Mouse (Mus musculus) macrophage (primary cell): Measurements from ENCODE around the gene Nudcd2. TPM values are rescaled to one million over a fixed set of nuclear protein-coding genes. Genes with fewer than 3 reads are reported as not detected.

ENCODE experiments used
- H3K27ac ChIP-seq: fragments of 350-480 bp; formaldehyde crosslinking; 2 replicates; pipeline ENCODE4 v1.9.0; 2021
- H3K36me3 ChIP-seq: fragments of 350-480 bp; formaldehyde crosslinking; 2 replicates; pipeline ENCODE4 v1.9.0; 2021; ENCODE audit errors: inconsistent target
- H3K4me3 ChIP-seq: fragments of 350-480 bp; formaldehyde crosslinking; 2 replicates; pipeline ENCODE4 v1.9.0; 2021; ENCODE audit errors: inconsistent target
- H3K79me2 ChIP-seq: fragments of 350-480 bp; formaldehyde crosslinking; 2 replicates; pipeline ENCODE4 v1.9.0; 2021; ENCODE audit errors: inconsistent target
- WGBS: methylation state at CpG from one replicate; pipeline ENCODE4 v1.1.7; 2026; ENCODE audit warnings: inconsistent platforms; ENCODE audit not compliant: missing documents; 5-methylcytosine and 5-hydroxymethylcytosine counted together
- polyA plus RNA-seq: library from polyadenylated mRNA; stranded (reverse); fragments of 250-400 nt; gene quantifications from 3 replicates; pipeline ENCODE4 v1.2.4, GENCODE M21; 2018; ENCODE audit warnings: inconsistent platforms

Gene Nudcd2
- polyA plus RNA-seq, 1 experiment from 2014 or later = 53.0 TPM

DNA sequence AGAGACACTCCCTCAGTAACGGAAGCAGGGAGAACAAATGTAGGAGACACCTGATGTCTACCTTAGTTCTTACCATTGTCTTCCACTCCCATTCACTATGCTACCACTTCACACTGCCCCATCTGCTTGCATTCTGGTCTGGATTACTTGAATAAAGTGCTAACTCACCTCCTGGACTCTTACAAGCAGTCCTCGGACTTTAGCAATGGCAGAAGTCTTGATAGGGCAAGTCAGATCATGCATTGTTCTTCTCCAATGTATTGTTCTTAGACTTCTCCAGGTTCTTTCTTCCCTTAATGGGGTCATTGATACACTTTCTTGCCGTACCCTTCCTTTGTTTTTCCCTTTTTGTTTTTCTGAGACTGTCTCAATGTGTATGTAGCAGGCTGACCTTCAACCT is 3.9 kb downstream of the Nudcd2 start:
- peaks cover 29% of the 10 kb centered on the region for H3K79me2 ChIP-seq
- 98% methylated on average over 3 of the region's 3 CpGs for WGBS
- H3K36me3 ChIP-seq = peaks cover 35% of the 10 kb centered on the region
- H3K4me3 ChIP-seq = no peak overlapping the region
- no peak overlapping the region for H3K27ac ChIP-seq

DNA sequence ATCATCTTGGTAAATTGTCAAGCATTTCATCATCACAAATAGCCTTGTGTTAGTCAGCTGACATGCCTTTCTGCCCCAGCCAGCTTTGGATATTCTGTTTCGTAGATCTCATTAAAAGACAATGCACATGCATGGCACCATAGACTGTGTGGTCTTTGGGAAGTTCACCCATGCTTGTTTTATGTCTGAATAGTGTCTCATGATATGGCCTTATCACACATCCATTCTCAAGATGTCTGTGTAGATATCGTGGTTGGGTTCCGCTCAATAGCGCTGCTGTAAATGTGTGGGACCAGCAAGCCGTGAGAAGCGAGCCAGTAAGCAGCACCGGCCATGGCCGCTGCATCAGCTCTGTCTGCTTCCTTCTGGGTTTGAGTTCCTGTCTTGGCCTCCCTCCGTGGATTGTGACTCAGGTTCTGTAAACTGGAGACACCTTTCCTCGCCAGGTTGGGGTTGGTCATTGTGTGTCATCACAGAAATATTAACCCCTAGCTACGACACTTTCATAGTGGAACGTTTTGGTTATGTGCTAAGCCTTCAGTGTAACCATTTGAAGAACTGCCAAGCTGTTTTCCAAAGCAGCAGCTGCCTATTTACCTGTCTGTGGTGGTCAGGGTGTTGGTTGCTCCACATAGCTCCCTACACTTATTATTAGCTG is 8.3 kb downstream of the Nudcd2 start:
- Histone ChIP-seq H3K36me3 (peaks cover 30% of the 10 kb centered on the region), H3K79me2 (no peaks in the 10 kb centered on the region), H3K27ac (no peak overlapping the region), H3K4me3 (no peak overlapping the region)
- 90% methylated on average over 12 of the region's 12 CpGs for WGBS

DNA sequence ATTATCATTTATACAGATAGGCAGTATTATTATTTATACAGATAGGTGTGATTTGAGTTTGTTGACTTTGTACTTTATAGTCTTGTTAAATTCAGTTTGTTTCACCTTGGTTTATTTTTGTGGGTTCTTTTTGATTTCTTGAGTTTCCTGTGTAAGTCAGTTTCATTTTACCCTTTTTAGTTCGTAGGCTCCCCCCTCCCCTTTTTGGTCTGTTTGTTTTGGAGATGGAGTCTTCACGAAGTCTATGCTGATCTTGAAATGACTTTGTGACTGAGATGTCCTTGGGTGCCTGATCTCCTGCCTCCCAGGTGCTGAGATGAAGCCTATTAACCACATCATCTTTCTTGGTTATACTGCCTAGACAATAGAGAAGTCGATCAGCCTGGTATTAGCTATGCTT is 10.9 kb downstream of the Nudcd2 start:
- Histone ChIP-seq H3K79me2 (no peaks in the 10 kb centered on the region), H3K36me3 (peaks cover 9% of the 10 kb centered on the region; the same call in 1 of the 2 replicates), H3K27ac (no peak overlapping the region), H3K4me3 (no peak overlapping the region)
- WGBS = 77% methylated on average over 3 of the region's 3 CpGs

DNA sequence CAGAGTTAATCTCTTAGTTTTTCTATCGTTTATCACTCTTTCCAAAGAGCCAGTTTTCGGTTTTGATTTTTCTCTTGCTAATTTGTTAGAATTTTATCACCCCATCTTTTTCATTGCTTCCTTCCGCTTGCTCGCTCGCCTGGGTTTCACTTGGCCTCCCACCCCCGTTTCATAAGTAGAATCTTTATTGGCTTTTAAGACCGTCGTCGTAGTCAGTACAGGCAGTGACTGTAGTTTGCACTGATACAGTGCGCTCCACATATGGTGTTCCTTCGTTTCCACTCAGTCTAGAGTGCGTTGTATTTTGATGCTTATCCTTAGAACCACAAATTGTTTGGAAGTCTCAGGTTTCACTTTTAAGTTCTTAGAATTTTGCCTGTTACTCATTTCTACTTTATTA is 12.9 kb downstream of the Nudcd2 start:
- Histone ChIP-seq H3K4me3 (no peak overlapping the region), H3K36me3 (peaks cover 20% of the 10 kb centered on the region), H3K27ac (no peak overlapping the region), H3K79me2 (no peaks in the 10 kb centered on the region)
- WGBS = 95% methylated on average over 12 of the region's 12 CpGs

DNA sequence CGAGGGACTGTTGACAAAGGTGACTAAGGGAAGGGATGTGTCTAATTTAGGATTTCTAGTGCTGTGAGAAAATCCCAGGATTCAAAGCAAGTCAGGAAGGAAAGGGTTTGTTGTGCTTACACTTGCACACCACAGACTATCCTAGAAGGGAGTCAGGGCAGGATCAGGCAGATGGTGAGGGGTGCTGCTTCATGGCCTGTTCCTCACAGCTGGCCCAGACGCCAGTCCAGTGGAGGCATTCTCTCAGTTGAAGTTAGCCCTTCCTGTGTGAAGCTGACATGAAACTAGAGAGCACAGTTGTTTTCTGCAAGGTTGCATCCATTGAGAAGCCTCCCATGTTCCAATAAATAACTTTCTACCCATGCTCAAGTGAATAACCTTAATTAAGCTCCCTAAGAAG is 14.2 kb downstream of the Nudcd2 start:
- Histone ChIP-seq H3K27ac (no peak overlapping the region), H3K79me2 (peaks cover 7% of the 10 kb centered on the region; the same call in 1 of the 2 replicates), H3K36me3 (peaks cover 29% of the 10 kb centered on the region), H3K4me3 (no peak overlapping the region)
- WGBS = 90% methylated on average over 2 of the region's 2 CpGs

DNA sequence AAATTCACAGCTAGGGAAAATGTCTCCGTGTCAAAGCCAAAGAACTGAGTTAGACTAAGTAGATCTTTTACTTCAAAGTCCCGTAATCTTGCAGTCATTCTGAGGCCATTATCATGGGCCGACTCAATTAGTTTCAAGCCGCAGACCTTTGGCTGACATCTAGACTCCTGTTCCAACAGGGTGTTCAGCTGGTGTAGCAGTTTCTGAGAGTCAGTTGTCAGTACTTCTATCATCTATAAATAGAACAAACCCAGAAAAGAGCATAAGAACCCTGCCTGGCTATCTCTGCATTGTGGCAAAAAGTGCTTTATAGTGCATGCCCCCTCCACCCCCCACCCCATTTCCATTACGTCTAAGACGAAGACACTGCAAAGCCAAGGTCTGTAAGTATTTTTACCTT is 20.4 kb downstream of the Nudcd2 start:
- Histone ChIP-seq H3K79me2 (peaks cover 29% of the 10 kb centered on the region), H3K36me3 (peaks cover 29% of the 10 kb centered on the region), H3K4me3 (peak overlapping the region; percentile 95), H3K27ac (peak overlapping the region; percentile 84; the same call in 1 of the 2 replicates)
- 94% methylated on average over 6 of the region's 6 CpGs for WGBS

DNA sequence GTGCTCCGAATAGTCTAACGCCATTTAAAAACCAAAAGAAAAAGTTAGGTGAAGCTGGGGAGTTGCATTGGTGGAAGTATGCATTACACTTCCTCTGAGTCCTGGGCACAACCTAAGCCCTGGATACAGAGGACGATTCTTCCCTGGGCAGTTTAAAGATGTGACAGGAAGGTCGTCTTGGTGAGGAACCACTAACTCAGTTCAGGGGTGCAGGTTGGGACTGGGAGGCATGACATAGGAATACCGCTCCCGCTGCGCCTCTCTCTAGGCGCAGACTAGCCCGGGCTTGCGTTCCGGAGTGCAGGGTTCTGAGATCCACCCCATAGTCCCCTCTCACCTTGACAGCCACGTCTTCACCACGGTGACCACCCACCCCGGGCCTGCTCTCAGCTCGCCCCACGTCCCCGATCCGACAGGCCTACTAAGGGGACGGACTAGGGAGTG is 21.2 kb downstream of the Nudcd2 start:
- 1% methylated on average over 18 of the region's 19 CpGs for WGBS

DNA sequence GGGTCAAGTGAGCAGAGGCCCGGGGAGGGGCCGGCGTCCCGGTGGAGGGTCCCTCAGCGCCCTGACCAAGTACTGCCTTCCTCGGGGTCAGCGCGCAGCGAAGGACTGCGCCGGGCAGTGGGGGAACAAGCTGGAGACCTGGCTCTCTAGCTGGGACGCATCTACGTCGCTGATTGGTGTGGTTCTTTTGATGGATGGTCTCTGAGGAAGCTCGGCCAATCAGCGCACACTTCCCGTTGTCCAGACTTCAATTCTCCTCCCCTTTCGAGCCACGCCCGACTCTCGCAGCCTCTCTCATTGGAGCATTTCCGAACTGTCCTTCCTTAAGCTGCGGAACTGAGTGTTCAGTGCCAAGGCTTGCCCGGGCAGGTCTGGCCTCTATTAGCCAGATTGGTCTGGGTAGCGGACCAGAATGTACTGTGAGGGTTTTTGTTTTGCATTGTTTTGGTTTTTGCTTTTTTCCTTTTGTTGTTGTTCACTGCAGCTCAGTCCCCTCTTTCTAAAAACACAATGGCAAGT is 21.7 kb downstream of the Nudcd2 start, which contains the start of gene Ccng1:
Gene Ccng1, minus strand, starts transcription at position 203 of the 519 bp plus-strand sequence.
- peak within 1 kb of the TSS; percentile 84 for H3K27ac ChIP-seq
- H3K36me3 ChIP-seq = peaks cover 21% of the 10 kb centered on the region
- peaks cover 29% of the 10 kb centered on the region for H3K79me2 ChIP-seq
- WGBS = under 1% methylated on average over 25 of the region's 25 CpGs
- H3K4me3 ChIP-seq = peak within 1 kb of the TSS; percentile 95

More for the DNA sequence above, 21.2 kb downstream of the Nudcd2 start:
- Histone ChIP-seq H3K36me3 (peaks cover 25% of the 10 kb centered on the region), H3K4me3 (peak overlapping the region; percentile 95), H3K79me2 (peaks cover 29% of the 10 kb centered on the region), H3K27ac (peak overlapping the region; percentile 84)

DNA sequence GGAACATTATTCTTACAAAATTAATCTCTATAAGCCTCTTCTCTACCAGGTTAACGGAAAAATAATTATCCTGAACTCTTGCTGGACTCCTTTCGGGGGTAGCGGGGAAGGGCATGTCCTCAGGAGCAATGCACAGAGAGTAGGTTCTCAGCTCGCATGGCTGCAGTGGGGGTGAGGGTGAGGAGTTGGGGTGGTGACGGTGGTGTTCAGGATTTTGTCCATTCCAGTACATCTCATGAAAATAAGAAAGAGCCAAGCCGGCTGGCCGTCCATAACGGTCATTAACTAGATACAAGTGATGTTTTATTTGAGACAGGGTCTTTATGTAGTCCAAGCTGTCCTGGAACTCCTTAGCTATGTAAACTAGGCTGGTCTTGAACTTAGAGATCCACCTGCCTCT is 22.5 kb downstream of the Nudcd2 start:
- WGBS = 96% methylated on average over 8 of the region's 8 CpGs
- Histone ChIP-seq H3K36me3 (peaks cover 13% of the 10 kb centered on the region), H3K4me3 (no peak overlapping the region), H3K27ac (peak overlapping the region; percentile 84), H3K79me2 (peaks cover 29% of the 10 kb centered on the region)

DNA sequence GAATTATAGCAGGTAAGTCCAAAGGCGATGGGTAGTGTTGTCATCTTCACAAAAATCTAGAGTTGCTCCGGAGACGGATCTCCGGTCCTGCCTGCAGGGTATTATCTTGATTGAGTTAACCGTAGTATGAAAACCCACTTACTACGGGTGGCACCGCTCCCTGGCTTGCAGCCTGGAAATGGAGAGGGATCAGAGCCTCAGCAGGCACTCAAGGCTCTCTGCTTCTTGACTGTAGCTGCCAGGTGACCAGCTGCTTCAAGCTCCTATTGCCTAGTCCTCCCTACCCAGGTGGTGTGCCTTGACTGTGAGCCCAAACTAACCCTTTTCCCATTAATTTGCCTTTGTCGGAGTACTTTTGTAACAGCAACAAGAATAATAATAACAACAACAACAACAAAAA is 26.4 kb downstream of the Nudcd2 start:
- Histone ChIP-seq H3K36me3 (no peaks in the 10 kb centered on the region), H3K4me3 (no peak overlapping the region), H3K27ac (no peak overlapping the region), H3K79me2 (peaks cover under 1% of the 10 kb centered on the region; the same call in 1 of the 2 replicates)
- 91% methylated on average over 8 of the region's 8 CpGs for WGBS

DNA sequence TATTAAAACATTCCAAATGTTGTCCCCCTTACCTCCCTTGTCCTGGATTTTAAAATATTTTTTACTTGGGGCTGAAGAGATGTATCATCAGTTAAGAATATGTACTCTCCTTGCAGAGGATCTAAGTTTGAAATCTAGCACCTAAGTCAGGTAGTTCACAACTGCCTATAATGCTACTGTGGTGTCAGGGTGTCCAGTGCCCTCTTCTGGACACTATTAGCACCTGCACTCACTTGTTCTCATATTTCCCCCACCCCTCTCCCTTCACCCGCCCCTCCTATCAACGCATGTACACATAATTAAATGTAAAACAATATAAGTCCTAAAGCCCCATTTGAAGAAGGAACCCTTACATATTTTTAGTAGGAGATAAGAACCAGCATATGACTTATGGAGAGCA is 29.9 kb downstream of the Nudcd2 start:
- Histone ChIP-seq H3K79me2 (no peaks in the 10 kb centered on the region), H3K27ac (no peak overlapping the region), H3K4me3 (no peak overlapping the region), H3K36me3 (no peaks in the 10 kb centered on the region)
- WGBS = 7% methylated on average over 2 of the region's 2 CpGs

DNA sequence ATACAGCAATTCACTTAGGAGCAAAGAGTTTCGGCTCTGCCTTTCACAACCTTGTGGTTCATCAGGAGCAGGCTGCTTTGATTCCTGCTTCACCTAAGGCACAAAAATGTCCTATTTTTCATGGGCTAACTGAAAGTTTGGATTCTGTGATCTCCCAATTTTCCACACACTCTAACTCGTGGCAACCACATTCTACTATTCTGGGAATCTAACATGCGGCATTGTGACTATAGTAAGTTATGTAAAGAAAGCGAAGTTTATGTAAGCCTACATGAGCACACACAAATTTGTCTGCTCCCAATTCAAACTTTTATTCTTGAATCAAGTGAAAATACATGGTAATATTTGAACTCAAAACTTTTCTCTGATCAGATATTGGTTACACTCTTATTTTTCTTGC is 31.2 kb downstream of the Nudcd2 start:
- H3K36me3 ChIP-seq = no peaks in the 10 kb centered on the region
- no peak overlapping the region for H3K27ac ChIP-seq
- no peaks in the 10 kb centered on the region for H3K79me2 ChIP-seq
- no peak overlapping the region for H3K4me3 ChIP-seq
- 73% methylated on average over 4 of the region's 4 CpGs for WGBS

DNA sequence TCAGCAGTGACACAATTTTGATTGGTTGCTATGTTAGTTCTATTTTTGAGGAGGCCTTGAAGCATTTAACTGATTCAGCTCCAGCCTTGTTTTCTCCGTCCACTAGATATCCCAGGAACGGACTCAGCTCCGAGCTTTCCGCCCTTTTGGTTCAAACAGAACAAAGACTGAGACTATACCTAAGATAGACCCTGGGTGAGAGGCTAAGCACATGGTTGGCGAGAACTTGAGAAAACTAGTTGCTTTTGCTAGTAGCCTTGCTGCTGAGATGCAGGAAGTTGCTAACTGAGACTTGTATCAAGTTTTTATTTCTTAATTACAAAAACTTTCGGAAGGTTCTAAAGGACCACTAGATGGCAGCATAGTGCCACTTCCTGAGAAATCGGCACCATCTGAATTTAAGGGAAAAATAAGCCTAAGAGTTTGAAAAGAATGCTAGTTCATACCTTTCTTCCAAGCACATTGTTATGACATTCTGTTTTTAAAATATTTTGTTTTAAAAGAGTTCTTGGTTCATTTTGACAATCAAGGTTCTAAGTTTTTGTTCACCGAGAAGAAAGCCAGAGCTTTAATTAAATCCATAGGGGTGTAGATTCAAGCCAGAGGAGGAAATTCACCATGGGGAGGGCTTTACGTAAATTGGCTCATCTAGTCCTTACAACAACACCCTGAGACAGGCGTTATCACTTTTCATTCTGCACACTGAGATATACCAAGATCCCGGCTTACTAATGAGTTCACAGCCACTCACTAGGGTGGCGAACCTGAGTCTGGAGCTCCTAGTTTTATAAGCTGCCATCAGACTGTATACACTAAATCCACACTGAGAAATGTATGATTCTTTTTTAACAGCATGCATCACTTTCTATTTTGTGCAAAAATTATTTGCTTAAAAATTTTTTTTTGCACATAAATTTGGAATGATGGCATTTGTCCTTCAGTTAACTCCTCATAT is 42.1 kb downstream of the Nudcd2 start:
- Histone ChIP-seq H3K27ac (no peak overlapping the region), H3K36me3 (no peaks in the 10 kb centered on the region), H3K4me3 (no peak overlapping the region), H3K79me2 (no peaks in the 10 kb centered on the region)
- whole genome bisulfite sequencing = 54% methylated on average over 12 of the region's 12 CpGs

DNA sequence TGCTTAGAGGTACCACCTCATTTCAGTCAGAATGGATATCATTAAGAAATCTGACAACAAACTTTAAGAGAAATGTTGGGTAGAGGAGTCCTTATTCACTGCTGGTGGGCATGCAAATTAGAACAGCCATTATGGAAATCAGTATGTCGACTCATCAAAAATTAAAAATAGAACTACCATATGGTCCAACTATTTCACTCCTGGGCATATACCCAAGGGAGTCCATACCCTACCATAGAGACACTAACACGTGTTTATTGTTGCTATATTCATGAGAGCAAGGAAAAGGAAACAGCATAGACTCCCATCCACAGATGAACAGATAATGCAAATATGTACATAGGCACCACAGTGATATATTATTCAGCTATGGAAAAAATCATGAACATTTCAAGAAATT is 48.4 kb downstream of the Nudcd2 start:
- H3K36me3 ChIP-seq = no peaks in the 10 kb centered on the region
- WGBS = 81% methylated on average over 2 of the region's 2 CpGs

DNA sequence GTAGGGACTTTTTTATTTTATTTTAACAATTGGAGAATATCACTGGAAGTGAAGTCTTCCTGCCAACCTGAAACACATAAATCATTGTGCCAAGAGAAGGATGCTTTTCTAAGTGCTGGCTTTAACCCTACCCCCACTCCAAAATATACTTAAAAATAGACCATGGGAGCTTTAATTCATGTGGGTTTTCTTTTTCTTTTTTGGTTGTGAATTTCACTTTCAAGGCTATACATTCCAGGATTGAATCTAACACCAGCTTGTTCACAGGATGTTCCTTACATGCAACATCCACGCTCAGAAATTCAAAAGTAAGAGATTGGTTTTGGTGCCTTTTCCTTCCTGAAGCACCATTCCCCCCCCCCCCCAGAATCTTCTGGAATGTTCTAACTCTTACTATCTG is 49.9 kb downstream of the Nudcd2 start:
- no peak overlapping the region for H3K27ac ChIP-seq
- H3K79me2 ChIP-seq = no peaks in the 10 kb centered on the region
- no peak overlapping the region for H3K4me3 ChIP-seq
- no peaks in the 10 kb centered on the region for H3K36me3 ChIP-seq
- WGBS = 76% methylated on average over 1 of the region's 1 CpGs

More for the DNA sequence above, 48.4 kb downstream of the Nudcd2 start:
- Histone ChIP-seq H3K79me2 (no peaks in the 10 kb centered on the region), H3K4me3 (no peak overlapping the region), H3K27ac (no peak overlapping the region)
